Mouse (Mus musculus) limb, embryonic 11.5 days (tissue): ENCODE data around the gene Mettl11b. TPM values are rescaled to one million over a fixed set of nuclear protein-coding genes. Genes with fewer than 3 reads are reported as not detected.

Source experiments
- ATAC-seq: fragments of 200-750 bp; cut with Nextera tagmentation; 2 replicates; pipeline ENCODE4 v1.8.0; 2017; ENCODE audit warnings: low read depth; ENCODE audit not compliant: insufficient number of reproducible peaks, low FRiP score, low TSS enrichment
- DNase-seq: peaks from one replicate; pipeline ENCODE4 v3.0.0-alpha.2; 2015; ENCODE audit warnings: low spot score
- H3K27ac ChIP-seq: fragments of 300-500 bp; sonication (generic); replicated peaks from 2 replicates; pipeline ENCODE4 v1.5.1; 2014; ENCODE audit warnings: low read depth, mild to moderate bottlenecking, low read length
- H3K27me3 ChIP-seq: fragments of 300-500 bp; sonication (generic); 2 replicates; pipeline ENCODE4 v1.6.1; 2014; ENCODE audit warnings: mild to moderate bottlenecking, low read length, mixed read lengths; ENCODE audit not compliant: control insufficient read depth, insufficient read depth
- H3K36me3 ChIP-seq: fragments of 300-500 bp; sonication (generic); 2 replicates; pipeline ENCODE4 v1.6.1; 2014; ENCODE audit warnings: mild to moderate bottlenecking, low read length, moderate library complexity, mixed read lengths; ENCODE audit not compliant: control insufficient read depth, insufficient read depth
- H3K4me1 ChIP-seq: fragments of 300-500 bp; sonication (generic); 2 replicates; pipeline ENCODE4 v1.6.1; 2014; ENCODE audit warnings: low read length, mixed read lengths; ENCODE audit not compliant: control insufficient read depth, insufficient read depth
- H3K4me2 ChIP-seq: fragments of 300-500 bp; sonication (generic); 2 replicates; pipeline ENCODE4 v1.6.1; 2014; ENCODE audit warnings: low read depth, mild to moderate bottlenecking, moderate library complexity; ENCODE audit not compliant: severe bottlenecking
- H3K4me3 ChIP-seq: fragments of 300-500 bp; sonication (generic); 2 replicates; pipeline ENCODE4 v1.5.1; 2014; ENCODE audit warnings: low read depth, low read length
- H3K9ac ChIP-seq: fragments of 300-500 bp; sonication (generic); 2 replicates; pipeline ENCODE4 v1.6.1; 2014; ENCODE audit warnings: mild to moderate bottlenecking, low read length
- H3K9me3 ChIP-seq: fragments of 300-500 bp; sonication (generic); 2 replicates; pipeline ENCODE4 v1.6.1; 2016; ENCODE audit warnings: low read length; ENCODE audit not compliant: control insufficient read depth
- WGBS: fragments of 180-500 bp; shearing (Covaris S2); extraction: QIAGEN DNeasy Blood & Tissue Kit; methylation state at CpG from one replicate; pipeline ENCODE4 v1.1.7; 2014; 5-methylcytosine and 5-hydroxymethylcytosine counted together
- polyA plus RNA-seq: library from polyadenylated mRNA; unstranded; fragments of >200 nt; fragmentation: Nextera tagmentation; extraction: Ambion mirVana; gene quantifications from 2 replicates; pipeline ENCODE4 v1.2.1, GENCODE M21; 2014

The Mettl11b gene
- polyA plus RNA-seq, 1 experiment from 2014 or later: 0.27 TPM

DNA sequence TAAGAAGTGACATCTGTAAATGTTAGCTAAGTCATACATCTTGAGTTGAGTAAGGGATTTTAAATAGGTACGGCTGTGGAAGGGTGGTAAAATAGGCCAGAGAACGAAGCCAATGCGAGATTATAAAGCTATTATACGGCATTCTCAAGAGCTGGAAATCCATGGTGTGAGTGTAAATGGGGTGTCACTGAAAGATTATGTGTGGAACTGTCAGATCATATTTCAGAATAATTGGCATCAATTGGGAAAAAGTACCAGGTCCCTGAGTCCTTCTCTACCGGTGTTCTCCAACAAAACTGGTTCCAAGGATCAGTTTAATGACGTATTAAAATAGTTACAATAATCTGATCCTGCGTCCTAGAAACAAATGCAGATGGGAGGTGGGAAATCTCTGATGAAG lies 24.5 kb downstream of the Mettl11b start:
- H3K4me1 ChIP-seq: peaks cover 4% of the 10 kb centered on the region; the same call in 1 of the 2 replicates
- ATAC-seq (no peak), DNase-seq (no peak)
- no peak overlapping the region for H3K4me3 ChIP-seq
- no peaks in the 10 kb centered on the region for H3K27me3 ChIP-seq
- WGBS: 30% methylated on average over 7 of the region's 7 CpGs
- no peak overlapping the region for H3K27ac ChIP-seq
- H3K9ac ChIP-seq: no peak overlapping the region
- no peaks in the 10 kb centered on the region for H3K36me3 ChIP-seq
- H3K9me3 ChIP-seq: no peaks in the 10 kb centered on the region
- H3K4me2 ChIP-seq: no peak overlapping the region

- H3K9ac ChIP-seq: no peak overlapping the region
- DNase-seq: no peak
- ATAC-seq: no peak
Measured at GRCm38 (mm10) chr1:163699702-163700101, 25.3 kb downstream of the Mettl11b start.

DNA sequence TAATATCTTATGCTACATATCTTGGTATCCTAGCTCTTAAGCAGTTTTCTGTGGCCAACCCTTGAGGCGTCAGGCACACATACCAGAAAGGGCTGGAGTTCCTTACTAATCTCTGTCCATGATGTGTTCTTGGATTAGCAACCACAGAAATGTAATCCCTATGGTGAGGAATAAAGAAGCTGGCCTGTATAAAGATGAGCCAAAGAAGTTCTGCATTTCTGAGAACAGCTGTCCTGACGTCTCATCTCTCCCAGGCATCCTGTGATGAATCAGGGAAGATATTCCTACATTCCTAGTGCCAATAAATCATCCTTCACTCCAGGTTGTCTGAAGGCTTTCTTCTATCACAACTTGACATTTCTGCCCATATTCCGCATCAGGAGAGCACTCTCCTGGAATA lies 33.2 kb downstream of the Mettl11b start:
- Histone ChIP-seq H3K9me3 (no peaks in the 10 kb centered on the region), H3K36me3 (no peaks in the 10 kb centered on the region), H3K4me3 (no peak overlapping the region), H3K27me3 (no peaks in the 10 kb centered on the region), H3K27ac (no peak overlapping the region), H3K9ac (no peak overlapping the region), H3K4me2 (no peak overlapping the region), H3K4me1 (no peaks in the 10 kb centered on the region)
- no peak for DNase-seq
- WGBS: 87% methylated on average over 3 of the region's 3 CpGs
- ATAC-seq: no peak

More at GRCm38 (mm10) chr1:163699702-163700101, 25.3 kb downstream of the Mettl11b start:
- H3K4me2 ChIP-seq: no peak overlapping the region
- 79% methylated on average over 3 of the region's 3 CpGs for WGBS
- H3K36me3 ChIP-seq: no peaks in the 10 kb centered on the region
- H3K27ac ChIP-seq: no peak overlapping the region
- no peaks in the 10 kb centered on the region for H3K9me3 ChIP-seq
- H3K4me1 ChIP-seq: peaks cover 4% of the 10 kb centered on the region; the same call in 1 of the 2 replicates
- H3K4me3 ChIP-seq: no peak overlapping the region
- H3K27me3 ChIP-seq: no peaks in the 10 kb centered on the region

- Histone ChIP-seq H3K4me2 (no peak overlapping the region), H3K4me3 (no peak overlapping the region), H3K9me3 (no peaks in the 10 kb centered on the region), H3K27ac (peak overlapping the region; percentile 47; the same call in 1 of the 2 replicates), H3K27me3 (no peaks in the 10 kb centered on the region), H3K4me1 (peaks cover 8% of the 10 kb centered on the region; the same call in 1 of the 2 replicates), H3K9ac (no peak overlapping the region), H3K36me3 (no peaks in the 10 kb centered on the region)
- ATAC-seq: peak; percentile 79; the same call in 1 of the 2 replicates
- DNase-seq: no peak
- 14% methylated on average over 2 of the region's 2 CpGs for WGBS
Measured at GRCm38 (mm10) chr1:163682935-163683430, 42.0 kb downstream of the Mettl11b start.

DNA sequence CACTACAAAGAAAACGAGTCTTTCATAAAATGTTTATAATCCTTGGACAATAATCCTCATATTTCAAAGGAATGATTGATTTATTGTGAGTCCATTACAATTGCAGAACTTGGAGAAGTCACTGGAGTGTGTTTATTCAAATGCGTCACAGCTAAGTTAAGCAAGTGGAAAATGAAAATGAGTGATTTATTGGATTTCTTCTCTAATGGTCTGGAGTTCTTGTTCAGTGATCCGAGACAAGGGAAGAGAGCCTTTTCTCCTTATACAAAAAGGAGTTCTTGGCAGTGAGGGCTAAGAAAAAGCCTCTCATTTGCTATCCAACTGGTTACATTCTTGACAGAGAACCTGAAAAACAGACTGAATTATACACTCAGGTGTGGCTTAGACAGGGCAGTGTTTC lies 42.9 kb downstream of the Mettl11b start:
- Histone ChIP-seq H3K27me3 (no peaks in the 10 kb centered on the region), H3K4me2 (no peak overlapping the region), H3K36me3 (no peaks in the 10 kb centered on the region), H3K4me1 (peaks cover 8% of the 10 kb centered on the region; the same call in 1 of the 2 replicates), H3K27ac (0 out of 2 replicates have a peak overlapping the region, but pooled peaks have one; percentile 47), H3K4me3 (no peak overlapping the region), H3K9me3 (no peaks in the 10 kb centered on the region), H3K9ac (no peak overlapping the region)
- DNase-seq (no peak), ATAC-seq (no peak)
- WGBS: 55% methylated on average over 3 of the region's 3 CpGs

- DNase-seq (no peak), ATAC-seq (no peak)
- H3K27ac ChIP-seq: no peak overlapping the region
- 86% methylated on average over 3 of the region's 3 CpGs for WGBS
- no peak overlapping the region for H3K4me2 ChIP-seq
- peaks cover 14% of the 10 kb centered on the region for H3K4me1 ChIP-seq
- no peak overlapping the region for H3K4me3 ChIP-seq
- no peak overlapping the region for H3K9ac ChIP-seq
- H3K27me3 ChIP-seq: no peaks in the 10 kb centered on the region
- H3K36me3 ChIP-seq: no peaks in the 10 kb centered on the region
- no peaks in the 10 kb centered on the region for H3K9me3 ChIP-seq
Measured at GRCm38 (mm10) chr1:163672866-163673265, 52.2 kb downstream of the Mettl11b start.

GRCm38 (mm10) chr1:163671326-163671725 lies 53.7 kb downstream of the Mettl11b start:
- Histone ChIP-seq H3K27ac (peak overlapping the region; percentile 62; the same call in 1 of the 2 replicates), H3K36me3 (no peaks in the 10 kb centered on the region), H3K27me3 (no peaks in the 10 kb centered on the region), H3K4me3 (no peak overlapping the region), H3K4me1 (peaks cover 14% of the 10 kb centered on the region), H3K9ac (no peak overlapping the region), H3K4me2 (no peak overlapping the region), H3K9me3 (no peaks in the 10 kb centered on the region)
- no peak for DNase-seq
- WGBS: 76% methylated on average over 4 of the region's 4 CpGs
- no peak for ATAC-seq

DNA sequence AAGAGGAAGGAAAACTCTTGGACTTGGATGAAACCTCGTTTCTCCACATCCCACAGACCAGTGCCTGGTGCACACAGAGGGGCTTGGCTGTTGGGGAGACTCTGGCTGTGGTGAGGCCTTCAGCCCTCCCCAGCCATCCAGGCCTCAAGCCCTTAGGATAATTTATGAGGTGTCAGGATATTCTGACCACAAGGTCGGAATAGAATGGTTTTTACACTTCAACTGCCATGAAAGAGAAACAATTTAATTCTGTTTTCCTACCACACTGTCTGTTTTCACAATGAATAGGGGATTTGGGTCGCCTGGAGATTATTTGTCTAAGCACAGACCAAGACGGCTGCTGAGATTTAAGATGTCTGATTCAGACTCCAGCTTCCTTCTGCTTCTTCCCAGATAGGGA lies 54.3 kb downstream of the Mettl11b start:
- Histone ChIP-seq H3K4me2 (no peak overlapping the region), H3K4me1 (peaks cover 14% of the 10 kb centered on the region), H3K4me3 (no peak overlapping the region), H3K27ac (peak overlapping the region; percentile 62; the same call in 1 of the 2 replicates), H3K27me3 (no peaks in the 10 kb centered on the region), H3K9ac (no peak overlapping the region), H3K36me3 (no peaks in the 10 kb centered on the region), H3K9me3 (no peaks in the 10 kb centered on the region)
- DNase-seq (peak; percentile 51), ATAC-seq (0 out of 2 replicates have a peak, but pooled peaks have one; percentile 73)
- WGBS: 15% methylated on average over 4 of the region's 4 CpGs

GRCm38 (mm10) chr1:163669936-163670335 lies 55.1 kb downstream of the Mettl11b start:
- Histone ChIP-seq H3K36me3 (no peaks in the 10 kb centered on the region), H3K27me3 (no peaks in the 10 kb centered on the region), H3K27ac (0 out of 2 replicates have a peak overlapping the region, but pooled peaks have one; percentile 60), H3K4me3 (no peak overlapping the region), H3K9me3 (no peaks in the 10 kb centered on the region), H3K4me2 (no peak overlapping the region), H3K9ac (no peak overlapping the region), H3K4me1 (peaks cover 14% of the 10 kb centered on the region)
- DNase-seq (peak; percentile 31), ATAC-seq (peak; percentile 51)
- WGBS: 69% methylated on average over 4 of the region's 4 CpGs
